Mouse (Mus musculus) midbrain, embryonic 11.5 days (tissue): ENCODE measurements around the gene Cyp20a1. TPM values are rescaled to one million over a fixed set of nuclear protein-coding genes. Genes with fewer than 3 reads are reported as not detected.

Source experiments
- ATAC-seq: fragments of 200-750 bp; cut with Nextera tagmentation; 2 replicates; pipeline ENCODE4 v1.8.0; 2017; ENCODE audit warnings: moderate TSS enrichment, moderate library complexity; ENCODE audit not compliant: low FRiP score
- DNase-seq: peaks from one replicate; pipeline ENCODE4 v3.0.0; 2015; ENCODE audit warnings: low spot score; ENCODE audit errors: missing footprints
- H3K27ac ChIP-seq: fragments of 300-500 bp; sonication (generic); 2 replicates; pipeline ENCODE4 v1.5.1; 2014; ENCODE audit warnings: low read depth, low read length
- H3K27me3 ChIP-seq: fragments of 300-500 bp; sonication (generic); 2 replicates; pipeline ENCODE4 v1.6.1; 2014; ENCODE audit warnings: mild to moderate bottlenecking, low read length, moderate library complexity, mixed read lengths; ENCODE audit not compliant: control insufficient read depth, insufficient read depth
- H3K36me3 ChIP-seq: fragments of 300-500 bp; sonication (generic); 2 replicates; pipeline ENCODE4 v1.6.1; 2014; ENCODE audit warnings: mild to moderate bottlenecking, low read length, moderate library complexity, mixed read lengths; ENCODE audit not compliant: control insufficient read depth, insufficient read depth
- H3K4me1 ChIP-seq: fragments of 300-500 bp; sonication (generic); 2 replicates; pipeline ENCODE4 v1.6.1; 2014; ENCODE audit warnings: low read length; ENCODE audit not compliant: control insufficient read depth, insufficient read depth
- H3K4me2 ChIP-seq: fragments of 300-500 bp; sonication (generic); 2 replicates; pipeline ENCODE4 v1.6.1; 2014; ENCODE audit warnings: mild to moderate bottlenecking, moderate library complexity
- H3K4me3 ChIP-seq: fragments of 300-500 bp; sonication (generic); 2 replicates; pipeline ENCODE4 v1.5.1; 2014; ENCODE audit warnings: low read depth, low read length
- H3K9ac ChIP-seq: fragments of 300-500 bp; sonication (generic); 2 replicates; pipeline ENCODE4 v1.6.1; 2014; ENCODE audit warnings: low read length
- H3K9me3 ChIP-seq: fragments of 300-500 bp; sonication (generic); 2 replicates; pipeline ENCODE4 v1.6.1; 2016; ENCODE audit warnings: low read length; ENCODE audit not compliant: control insufficient read depth
- WGBS: fragments of 180-500 bp; shearing (Covaris S2); extraction: QIAGEN DNeasy Blood & Tissue Kit; methylation state at CpG from one replicate; pipeline ENCODE4 v1.1.7; 2014; 5-methylcytosine and 5-hydroxymethylcytosine counted together
- polyA plus RNA-seq: library from polyadenylated mRNA; unstranded; fragments of >200 nt; fragmentation: Nextera tagmentation; extraction: Ambion mirVana; gene quantifications from 2 replicates; pipeline ENCODE4 v1.2.1, GENCODE M21; 2014

The Cyp20a1 gene
- 16.2 and 16.7 TPM in 2 replicates for polyA plus RNA-seq

DNA sequence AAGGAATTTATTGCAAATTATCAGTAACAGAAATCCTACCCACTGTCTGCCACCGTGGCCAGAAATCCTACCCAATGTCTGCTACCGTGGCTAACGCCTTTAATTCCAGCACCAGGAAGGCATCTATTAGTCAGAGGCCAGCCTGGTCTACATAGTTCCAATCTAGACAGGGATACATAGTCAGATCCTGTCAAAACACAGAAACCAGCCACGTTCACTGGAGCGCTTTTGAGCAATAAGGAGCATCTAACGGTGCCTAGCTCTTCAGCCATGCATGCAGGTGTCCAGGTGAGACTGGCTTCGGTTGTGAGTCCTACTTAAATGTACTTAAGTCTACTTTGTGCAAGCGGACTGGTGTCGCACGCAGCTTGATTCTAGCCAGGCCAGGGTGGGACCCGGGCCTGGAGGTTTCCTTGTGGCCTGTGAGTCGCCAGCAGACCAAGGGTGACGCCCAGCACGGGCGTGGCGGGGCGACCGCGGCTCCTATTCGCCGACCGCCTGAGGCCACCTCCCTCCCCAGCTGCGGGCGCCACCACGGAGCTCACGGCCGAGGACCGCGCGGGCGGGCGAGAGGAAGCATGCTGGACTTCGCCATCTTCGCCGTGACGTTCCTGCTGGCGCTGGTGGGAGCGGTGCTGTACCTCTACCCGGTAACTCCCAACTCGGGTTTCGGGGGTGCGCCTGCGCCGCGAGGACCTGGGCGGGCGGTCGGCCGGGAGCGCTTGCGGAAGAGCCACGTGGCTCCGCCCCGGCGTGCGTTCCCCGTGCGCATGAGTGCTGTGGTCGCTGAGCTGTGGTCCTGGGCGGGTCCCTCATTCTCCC is at the start of gene Cyp20a1:
Gene Cyp20a1 (plus strand): TSS at position 516 of the 822 bp plus-strand sequence.
- peaks cover 9% of the 10 kb centered on the region for H3K4me1 ChIP-seq
- ATAC-seq: peak; percentile 99
- WGBS: 2% methylated on average over 58 of the region's 60 CpGs

DNA sequence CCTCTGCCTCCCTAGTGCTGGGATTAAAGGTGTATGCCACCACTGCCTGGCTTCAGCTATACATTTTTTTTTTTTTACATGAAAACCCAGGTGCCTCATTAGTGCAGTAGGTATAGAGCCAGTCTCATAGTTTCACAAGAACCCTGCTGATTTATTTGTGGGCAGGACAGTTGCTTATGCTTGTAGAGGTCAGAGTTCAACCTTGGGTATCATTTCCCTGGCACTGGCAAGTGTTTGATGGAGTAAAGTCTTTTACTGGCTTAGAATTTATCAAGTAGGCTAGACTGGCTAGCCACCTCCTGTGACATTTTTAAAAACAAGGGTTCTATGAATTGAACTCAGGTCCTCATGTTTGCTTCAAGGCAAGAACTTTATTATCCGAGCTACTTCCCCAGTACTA is 49.2 kb upstream of the Cyp20a1 start:
- DNase-seq (no peak), ATAC-seq (no peak)
- no peak overlapping the region for H3K27ac ChIP-seq
- no peaks in the 10 kb centered on the region for H3K9me3 ChIP-seq
- H3K9ac ChIP-seq: no peak overlapping the region
- H3K4me3 ChIP-seq: no peak overlapping the region
- 78% methylated on average over 1 of the region's 1 CpGs for WGBS
- no peaks in the 10 kb centered on the region for H3K4me1 ChIP-seq
- H3K36me3 ChIP-seq: peaks cover 5% of the 10 kb centered on the region; the same call in 1 of the 2 replicates
- H3K27me3 ChIP-seq: no peaks in the 10 kb centered on the region
- no peak overlapping the region for H3K4me2 ChIP-seq

More for the DNA sequence above, at the start of gene Cyp20a1:
- H3K4me2 ChIP-seq: peak within 1 kb of the TSS; percentile 54
- H3K9ac ChIP-seq: peak within 1 kb of the TSS; percentile 73
- peak within 1 kb of the TSS; percentile 75 for H3K27ac ChIP-seq
- H3K27me3 ChIP-seq: no peaks in the 10 kb centered on the region
- DNase-seq: peak; percentile 98
- peak within 1 kb of the TSS; percentile 68 for H3K4me3 ChIP-seq
- no peaks in the 10 kb centered on the region for H3K36me3 ChIP-seq
- no peaks in the 10 kb centered on the region for H3K9me3 ChIP-seq

DNA sequence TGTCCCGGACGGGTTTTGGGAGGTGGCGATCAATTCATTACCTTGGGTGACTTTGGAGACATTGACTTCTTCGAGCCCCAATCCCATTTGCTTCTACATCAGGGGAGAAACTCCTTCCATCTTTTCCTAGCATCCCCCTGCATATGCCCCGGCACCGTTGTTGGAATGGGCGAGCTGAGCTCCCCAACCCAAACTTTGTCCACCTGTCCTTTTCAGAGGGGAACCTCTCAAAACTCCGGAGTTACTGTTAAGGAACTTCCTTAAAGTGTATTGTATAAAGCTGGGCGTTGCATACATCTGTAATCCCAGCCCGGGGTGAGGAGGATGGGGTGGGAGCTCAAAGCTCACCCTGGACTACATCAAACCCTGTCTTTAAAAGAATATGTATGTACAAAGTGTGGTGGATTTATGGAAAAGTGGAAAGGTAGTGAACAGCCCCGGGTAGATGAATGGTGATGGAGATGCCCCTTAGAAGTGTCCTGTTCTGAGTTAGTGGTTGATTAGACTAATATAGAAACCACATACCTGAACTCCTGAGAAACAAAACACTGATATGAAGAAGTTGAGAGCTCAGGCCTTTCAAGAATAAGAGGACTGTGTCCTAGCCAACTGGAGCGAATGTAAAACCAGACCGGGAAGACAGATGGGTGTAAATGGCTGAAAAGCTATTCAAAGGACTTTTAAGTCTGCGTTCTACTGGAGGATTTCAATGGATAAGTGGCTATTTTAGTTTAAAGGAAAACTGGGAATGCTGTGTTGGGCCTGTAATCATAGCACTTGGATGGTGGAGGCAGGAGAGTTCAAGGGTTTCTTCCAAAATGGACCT is 720 bp downstream of the Cyp20a1 start:
- Histone ChIP-seq H3K9ac (peak overlapping the region; percentile 73), H3K4me3 (peak overlapping the region; percentile 68), H3K27ac (no peak overlapping the region), H3K4me2 (peak overlapping the region; percentile 54), H3K27me3 (no peaks in the 10 kb centered on the region), H3K4me1 (peaks cover 9% of the 10 kb centered on the region), H3K9me3 (no peaks in the 10 kb centered on the region), H3K36me3 (no peaks in the 10 kb centered on the region)
- peak; percentile 19 for ATAC-seq
- DNase-seq: peak; percentile 89
- WGBS: 15% methylated on average over 14 of the region's 14 CpGs

DNA sequence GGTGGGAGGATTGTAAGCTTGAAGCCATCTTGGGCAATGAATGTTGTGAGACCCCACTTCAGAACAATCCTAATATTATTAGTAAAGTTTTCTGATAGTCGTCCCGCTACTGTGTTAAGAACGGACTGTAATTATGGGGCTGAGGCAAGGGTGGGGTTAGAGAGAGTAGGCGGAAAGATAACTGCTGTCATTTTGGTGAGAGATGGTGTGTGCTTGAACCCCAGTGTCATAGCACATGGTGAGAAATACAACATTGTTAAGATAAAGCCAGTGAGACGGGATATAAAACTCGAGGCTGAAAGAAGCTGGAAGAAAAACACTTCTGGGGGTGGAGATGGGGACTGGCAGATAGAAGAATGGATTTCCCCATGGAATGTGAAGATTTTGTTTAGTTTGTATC is 1.5 kb downstream of the Cyp20a1 start:
- Histone ChIP-seq H3K27me3 (no peaks in the 10 kb centered on the region), H3K9me3 (peaks cover under 1% of the 10 kb centered on the region; the same call in 1 of the 2 replicates), H3K4me1 (peaks cover 9% of the 10 kb centered on the region), H3K36me3 (no peaks in the 10 kb centered on the region), H3K27ac (no peak overlapping the region), H3K4me3 (no peak overlapping the region), H3K9ac (no peak overlapping the region), H3K4me2 (no peak overlapping the region)
- ATAC-seq (no peak), DNase-seq (no peak)
- WGBS: 92% methylated on average over 6 of the region's 6 CpGs

DNA sequence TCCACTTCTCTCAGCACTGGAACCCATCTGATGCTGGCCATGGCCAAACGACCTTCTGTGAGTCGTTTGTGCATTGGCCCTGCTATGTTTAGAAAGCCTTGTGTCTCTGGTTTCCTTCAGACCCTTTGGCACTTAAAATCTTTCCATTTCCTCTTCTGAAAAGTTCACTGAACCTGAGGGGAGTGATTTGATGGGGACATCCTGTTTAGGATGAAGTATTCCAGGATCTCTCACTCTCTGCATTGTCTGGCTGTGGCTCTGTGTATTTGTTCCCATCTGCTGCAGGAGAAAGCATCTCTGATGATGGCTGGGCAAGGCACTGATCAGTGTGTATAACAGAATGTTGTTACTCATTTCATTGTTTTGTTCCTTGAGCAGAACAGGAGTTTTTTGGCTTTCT is 2.6 kb downstream of the Cyp20a1 start:
- peak; percentile 76 for DNase-seq
- Histone ChIP-seq H3K9ac (no peak overlapping the region), H3K4me3 (no peak overlapping the region), H3K36me3 (no peaks in the 10 kb centered on the region), H3K4me1 (peaks cover 9% of the 10 kb centered on the region), H3K27ac (no peak overlapping the region), H3K9me3 (peaks cover 5% of the 10 kb centered on the region; the same call in 1 of the 2 replicates), H3K27me3 (no peaks in the 10 kb centered on the region), H3K4me2 (no peak overlapping the region)
- ATAC-seq: no peak
- 83% methylated on average over 2 of the region's 2 CpGs for WGBS

DNA sequence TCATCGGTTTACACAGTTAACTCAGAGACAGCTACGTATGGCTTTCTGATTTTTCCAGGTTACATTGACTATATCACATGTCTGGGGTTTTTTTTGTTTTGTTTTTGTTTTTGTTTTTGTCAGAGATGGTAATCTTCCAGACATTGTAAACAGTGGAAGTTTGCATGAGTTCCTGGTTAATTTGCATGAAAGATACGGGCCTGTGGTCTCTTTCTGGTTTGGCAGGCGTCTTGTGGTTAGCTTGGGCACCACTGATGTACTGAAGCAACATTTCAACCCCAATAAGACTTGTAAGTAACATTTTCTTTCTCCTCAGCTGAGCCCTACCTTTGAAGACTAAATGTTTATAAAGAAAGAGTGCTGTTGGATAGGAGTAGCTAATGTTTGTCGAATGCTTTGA is 9.7 kb downstream of the Cyp20a1 start:
- Histone ChIP-seq H3K9ac (no peak overlapping the region), H3K4me2 (no peak overlapping the region), H3K4me1 (no peaks in the 10 kb centered on the region), H3K36me3 (peaks cover 3% of the 10 kb centered on the region; the same call in 1 of the 2 replicates), H3K27me3 (no peaks in the 10 kb centered on the region), H3K4me3 (no peak overlapping the region), H3K9me3 (peaks cover 5% of the 10 kb centered on the region; the same call in 1 of the 2 replicates), H3K27ac (no peak overlapping the region)
- ATAC-seq: no peak
- WGBS: 95% methylated on average over 5 of the region's 5 CpGs
- peak; percentile 54 for DNase-seq

DNA sequence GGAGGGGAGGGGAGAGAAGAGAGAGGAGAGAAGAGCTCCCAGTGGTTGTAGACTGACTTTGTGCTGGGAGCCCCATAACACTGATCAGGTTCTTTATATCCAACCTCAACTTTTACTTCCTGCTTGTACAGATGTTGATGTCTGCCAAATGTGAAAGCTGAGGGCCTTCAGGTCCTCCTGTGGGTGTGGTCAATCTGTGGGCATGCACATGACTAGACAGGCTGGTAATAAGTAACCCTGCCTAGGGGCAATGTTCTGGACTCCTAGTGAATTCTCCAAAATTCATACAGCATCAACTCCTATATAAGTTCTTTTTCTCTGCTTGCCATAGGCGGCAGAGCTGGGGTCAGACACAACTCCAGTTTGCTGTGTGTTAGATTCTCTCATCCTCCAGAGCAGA is 18.5 kb downstream of the Cyp20a1 start:
- no peaks in the 10 kb centered on the region for H3K27me3 ChIP-seq
- H3K4me1 ChIP-seq: no peaks in the 10 kb centered on the region
- H3K9ac ChIP-seq: no peak overlapping the region
- no peak overlapping the region for H3K4me2 ChIP-seq
- no peak overlapping the region for H3K27ac ChIP-seq
- DNase-seq (peak; percentile 75), ATAC-seq (no peak)
- 0 out of 2 replicates have a peak, but pooled peaks cover 3% of the 10 kb centered on the region for H3K36me3 ChIP-seq
- H3K4me3 ChIP-seq: no peak overlapping the region
- 93% methylated on average over 1 of the region's 1 CpGs for WGBS
- no peaks in the 10 kb centered on the region for H3K9me3 ChIP-seq

DNA sequence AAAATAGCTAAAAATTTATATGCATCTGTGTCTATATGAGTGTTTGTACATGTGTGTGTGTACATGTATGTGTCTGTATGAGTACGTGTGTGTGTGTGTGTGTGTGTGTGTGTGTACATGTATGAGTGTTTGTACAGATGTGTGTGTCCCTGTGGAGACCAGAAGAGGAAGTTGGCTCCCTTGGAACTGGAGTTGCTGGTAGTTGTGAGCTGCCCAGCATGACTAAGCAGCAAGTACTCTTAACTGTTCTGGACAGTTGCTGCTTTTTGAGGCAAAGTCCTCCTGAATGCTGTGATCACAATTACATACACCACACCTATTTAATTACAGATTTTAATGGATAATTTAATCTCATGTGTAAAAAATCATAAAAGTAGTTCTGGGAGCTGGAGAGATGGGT is 33.4 kb downstream of the Cyp20a1 start:
- Histone ChIP-seq H3K9me3 (no peaks in the 10 kb centered on the region), H3K4me2 (no peak overlapping the region), H3K27ac (no peak overlapping the region), H3K36me3 (peaks cover 6% of the 10 kb centered on the region; the same call in 1 of the 2 replicates), H3K4me3 (no peak overlapping the region), H3K4me1 (no peaks in the 10 kb centered on the region), H3K9ac (no peak overlapping the region), H3K27me3 (no peaks in the 10 kb centered on the region)
- 89% methylated on average over 1 of the region's 1 CpGs for WGBS
- ATAC-seq (no peak), DNase-seq (no peak)

DNA sequence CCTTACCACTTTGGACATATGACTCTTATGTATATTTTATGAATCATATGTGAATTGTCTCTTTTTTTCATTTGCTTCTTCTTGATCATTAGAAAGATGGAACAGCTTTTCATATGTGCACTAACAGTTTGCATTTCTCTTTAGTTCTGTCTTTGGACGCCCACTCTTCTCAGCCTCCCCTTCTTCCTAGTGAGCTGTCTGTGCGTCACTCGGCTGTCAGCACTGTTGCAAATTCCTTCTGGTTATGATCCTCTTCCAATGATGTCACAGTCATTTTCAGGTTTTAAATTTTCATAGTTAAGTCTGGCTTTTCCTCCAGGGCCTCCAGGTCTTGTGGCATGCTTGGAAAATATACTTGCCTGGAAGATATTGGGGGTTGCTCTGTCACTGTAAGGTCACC is 38.8 kb downstream of the Cyp20a1 start:
- no peak overlapping the region for H3K9ac ChIP-seq
- ATAC-seq (no peak), DNase-seq (no peak)
- no peaks in the 10 kb centered on the region for H3K9me3 ChIP-seq
- no peaks in the 10 kb centered on the region for H3K27me3 ChIP-seq
- no peak overlapping the region for H3K27ac ChIP-seq
- no peak overlapping the region for H3K4me3 ChIP-seq
- H3K4me1 ChIP-seq: no peaks in the 10 kb centered on the region
- H3K4me2 ChIP-seq: no peak overlapping the region
- 94% methylated on average over 3 of the region's 3 CpGs for WGBS
- H3K36me3 ChIP-seq: peaks cover 3% of the 10 kb centered on the region; the same call in 1 of the 2 replicates
